Mouse (Mus musculus) liver, adult 2 months (tissue): ENCODE measurements around the gene Vipas39. TPM values are rescaled to one million over a fixed set of nuclear protein-coding genes. Genes with fewer than 3 reads are reported as not detected.
"Not testable (repeated sequence)": the region's sequence is repeated elsewhere in the genome, so short reads cannot be mapped to it uniquely, and the experiment has no call there.

Source experiments
- DNase-seq: peaks from one replicate; pipeline ENCODE4 v3.0.0-alpha.2; 2011; ENCODE audit warnings: low read depth, low spot score; ENCODE audit errors: extremely low read depth
- H3K27ac ChIP-seq: fragments of 200-500 bp; replicated peaks from 2 replicates; pipeline ENCODE4 v1.5.1; 2012; ENCODE audit warnings: low read depth, mild to moderate bottlenecking, control low read depth, inconsistent platforms, low read length; ENCODE audit not compliant: insufficient read depth
- H3K27me3 ChIP-seq: fragments of 200-500 bp; 2 replicates; pipeline ENCODE4 v1.6.1; 2012; ENCODE audit warnings: mild to moderate bottlenecking, moderate library complexity, low read length, inconsistent platforms; ENCODE audit not compliant: control insufficient read depth, insufficient read depth
- H3K36me3 ChIP-seq: fragments of 200-500 bp; 2 replicates; pipeline ENCODE4 v1.6.1; 2012; ENCODE audit warnings: low read length, inconsistent platforms; ENCODE audit not compliant: control insufficient read depth, insufficient read depth
- H3K4me1 ChIP-seq: fragments of 200-500 bp; 2 replicates; pipeline ENCODE4 v1.6.1; 2011; ENCODE audit warnings: low read length; ENCODE audit not compliant: control insufficient read depth, insufficient read depth
- H3K4me3 ChIP-seq: fragments of 200-500 bp; 2 replicates; pipeline ENCODE4 v1.5.1; 2011; ENCODE audit warnings: low read depth, mild to moderate bottlenecking, control low read depth, low read length, moderate library complexity; ENCODE audit not compliant: insufficient read depth
- H3K79me2 ChIP-seq: fragments of 200-500 bp; 2 replicates; pipeline ENCODE4 v1.6.1; 2012; ENCODE audit warnings: inconsistent platforms, mild to moderate bottlenecking, low read length, moderate library complexity; ENCODE audit not compliant: control insufficient read depth, insufficient read depth
- H3K9ac ChIP-seq: fragments of 200-500 bp; 2 replicates; pipeline ENCODE4 v1.6.1; 2012; ENCODE audit warnings: low read depth, mild to moderate bottlenecking, control low read depth, inconsistent platforms, low read length
- CTCF ChIP-seq: fragments of 200-500 bp; IDR thresholded peaks from 2 replicates; pipeline ENCODE4 v1.5.1; 2011; ENCODE audit warnings: low read depth, low read length, control low read depth
- POLR2A ChIP-seq: fragments of 200-500 bp; IDR thresholded peaks from 2 replicates; pipeline ENCODE4 v1.6.1; 2011; ENCODE audit warnings: low read length, control low read depth; ENCODE audit not compliant: insufficient read depth; ENCODE audit errors: extremely low read depth
- WGBS: fragments of 180-500 bp; shearing (Covaris S2); methylation state at CpG from one replicate; pipeline ENCODE4 v1.1.7; 2018; 5-methylcytosine and 5-hydroxymethylcytosine counted together
- polyA plus RNA-seq: library from polyadenylated mRNA; depleted of rRNA; stranded (reverse); fragments of >200 nt; gene quantifications from 2 replicates; pipeline ENCODE4 v1.2.3, GENCODE M21; 2012
- total RNA-seq: library from RNA; depleted of rRNA; stranded (reverse); fragments of >200 nt; gene quantifications from 2 replicates; pipeline ENCODE4 v1.2.3, GENCODE M21; 2014

Vipas39 gene
- total and polyA plus RNA-seq, 2 experiments, result 13.3 to 17.4 TPM

- 44% methylated on average over 6 of the region's 6 CpGs for WGBS
- no peak overlapping the region for H3K9ac ChIP-seq
- no peaks in the 10 kb centered on the region for H3K4me1 ChIP-seq
These were observed 12.2 kb upstream of the Vipas39 start for GRCm38 (mm10) chr12:87278118-87278730.

DNA sequence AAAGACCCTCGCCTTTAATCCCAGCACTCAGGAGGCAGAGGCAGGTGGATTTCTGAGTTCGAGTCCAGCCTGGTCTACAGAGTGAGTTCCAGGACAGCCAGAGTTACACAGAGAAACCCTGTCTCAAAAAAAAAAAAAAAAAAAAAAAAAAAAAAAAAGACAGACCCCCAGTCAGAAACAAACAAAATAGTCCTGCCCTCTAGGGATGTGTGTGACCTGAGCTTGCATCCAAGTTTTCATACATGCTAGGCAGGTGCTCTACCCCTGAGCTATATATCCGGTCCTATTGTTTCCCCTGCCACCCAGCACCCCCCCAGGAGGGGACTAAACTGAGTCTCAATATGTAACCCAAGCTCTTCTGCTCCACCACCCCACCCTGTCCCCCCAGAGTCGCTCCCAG is 11.2 kb upstream of the Vipas39 start:
- H3K4me3 ChIP-seq, H3K4me1 ChIP-seq, H3K79me2 ChIP-seq, DNase-seq, H3K27me3 ChIP-seq, H3K9ac ChIP-seq, H3K27ac ChIP-seq: not testable (repeated sequence)
- H3K36me3 ChIP-seq, result peaks cover 33% of the 10 kb centered on the region
- 94% methylated on average over 4 of the region's 4 CpGs for WGBS

More at GRCm38 (mm10) chr12:87278118-87278730, 12.2 kb upstream of the Vipas39 start:
- H3K79me2 ChIP-seq, result no peaks in the 10 kb centered on the region
- no peak overlapping the region for H3K4me3 ChIP-seq
- H3K36me3 ChIP-seq, result peaks cover 23% of the 10 kb centered on the region
- no peaks in the 10 kb centered on the region for H3K27me3 ChIP-seq
- H3K27ac ChIP-seq, result no peak overlapping the region
- DNase-seq, result no peak
- no peak for TF ChIP-seq POLR2A
- no peak for TF ChIP-seq CTCF

DNA sequence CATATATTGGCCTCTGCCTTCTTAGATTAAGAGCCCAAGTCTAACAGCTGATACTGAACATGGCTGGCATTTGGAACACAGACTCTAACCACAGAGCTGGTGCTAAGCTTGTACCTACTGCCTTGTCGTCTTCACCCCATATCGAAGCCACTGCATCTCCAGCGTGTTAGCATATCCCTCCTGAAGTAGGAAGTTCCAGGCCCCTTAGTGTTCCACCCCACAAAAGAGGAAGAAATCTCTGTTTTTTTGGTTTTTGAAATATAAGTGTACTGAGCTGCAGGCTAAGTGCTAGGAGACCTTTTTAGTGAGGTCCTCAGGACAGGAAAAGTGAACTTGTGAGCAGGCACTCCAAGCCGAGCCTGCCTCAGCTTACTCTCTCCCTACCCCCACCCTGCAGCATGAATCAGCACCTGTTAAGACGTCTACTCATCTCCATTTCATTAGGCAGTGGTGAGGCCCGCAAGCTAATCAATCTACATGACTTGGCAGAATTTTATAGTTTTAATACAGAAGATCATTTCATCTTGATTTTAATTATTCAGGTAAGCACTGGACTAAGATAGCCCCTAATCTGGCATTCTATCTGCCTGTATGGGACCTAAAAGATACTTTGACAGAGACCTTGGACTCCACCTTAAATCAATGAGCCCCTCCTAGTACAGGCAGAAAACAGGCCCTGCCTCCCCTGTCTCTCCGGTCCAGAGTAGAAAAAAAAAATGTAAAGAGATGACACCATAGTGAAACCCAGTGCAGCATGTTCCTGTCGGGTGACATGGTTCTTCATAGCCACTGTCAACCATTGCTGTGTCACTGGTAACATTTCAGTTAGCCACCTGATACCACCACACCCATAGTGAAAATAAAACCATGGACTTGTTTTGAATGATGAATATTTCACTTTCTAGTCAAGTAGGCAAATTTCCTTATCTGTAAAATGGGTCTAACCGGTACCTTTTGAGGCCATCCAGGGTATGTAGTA is 9.1 kb upstream of the Vipas39 start:
- Histone ChIP-seq H3K36me3 (peaks cover 52% of the 10 kb centered on the region), H3K9ac (no peak overlapping the region), H3K27ac (no peak overlapping the region), H3K4me1 (no peaks in the 10 kb centered on the region), H3K27me3 (no peaks in the 10 kb centered on the region), H3K79me2 (no peaks in the 10 kb centered on the region), H3K4me3 (no peak overlapping the region)
- no peak for DNase-seq
- TF ChIP-seq POLR2A, result no peak
- 79% methylated on average over 9 of the region's 9 CpGs for WGBS

- Histone ChIP-seq H3K4me1 (peaks cover 8% of the 10 kb centered on the region; the same call in 1 of the 2 replicates), H3K4me3 (no peak overlapping the region; the same call in 1 of the 2 replicates), H3K9ac (no peak overlapping the region), H3K27me3 (no peaks in the 10 kb centered on the region), H3K79me2 (no peaks in the 10 kb centered on the region; the same call in 1 of the 2 replicates), H3K36me3 (peaks cover 38% of the 10 kb centered on the region), H3K27ac (no peak overlapping the region)
- DNase-seq, result peak; percentile 36
- 9% methylated on average over 4 of the region's 4 CpGs for WGBS
- peak; percentile 27; the same call in 1 of the 2 replicates for TF ChIP-seq CTCF
- TF ChIP-seq POLR2A, result no peak
These were observed 1.6 kb upstream of the Vipas39 start for GRCm38 (mm10) chr12:87267682-87268081.

- H3K27me3 ChIP-seq, result no peaks in the 10 kb centered on the region
- peak overlapping the region; percentile 94 for H3K9ac ChIP-seq
- peak overlapping the region; percentile 84 for H3K27ac ChIP-seq
- peaks cover 8% of the 10 kb centered on the region; the same call in 1 of the 2 replicates for H3K4me1 ChIP-seq
- no peak for TF ChIP-seq CTCF
- peaks cover 31% of the 10 kb centered on the region for H3K36me3 ChIP-seq
- WGBS, result under 1% methylated on average over 31 of the region's 31 CpGs
- peak overlapping the region; percentile 89 for H3K4me3 ChIP-seq
- H3K79me2 ChIP-seq, result no peaks in the 10 kb centered on the region; the same call in 1 of the 2 replicates
- DNase-seq, result no peak
These were observed 959 bp upstream of the Vipas39 start for GRCm38 (mm10) chr12:87266827-87267603.
